Mouse (Mus musculus) layer of hippocampus, adult 18-20 months (tissue): ENCODE results near the gene Ccdc190. TPM values are rescaled to one million over a fixed set of nuclear protein-coding genes. Genes with fewer than 3 reads are reported as not detected.

Experiments
- DNase-seq, 2 experiments: peaks; one replicate each; pipeline ENCODE4 v3.0.0; 2022; ENCODE audit warnings: low spot score in 2 of 2
- total RNA-seq, 2 experiments: library from RNA; stranded (reverse); gene quantifications; 2 replicates each; pipeline ENCODE4 v1.2.3; 2021

Ccdc190 gene
- total RNA-seq, 2 experiments from 2014 or later = 23.4 to 29.0 TPM

DNA sequence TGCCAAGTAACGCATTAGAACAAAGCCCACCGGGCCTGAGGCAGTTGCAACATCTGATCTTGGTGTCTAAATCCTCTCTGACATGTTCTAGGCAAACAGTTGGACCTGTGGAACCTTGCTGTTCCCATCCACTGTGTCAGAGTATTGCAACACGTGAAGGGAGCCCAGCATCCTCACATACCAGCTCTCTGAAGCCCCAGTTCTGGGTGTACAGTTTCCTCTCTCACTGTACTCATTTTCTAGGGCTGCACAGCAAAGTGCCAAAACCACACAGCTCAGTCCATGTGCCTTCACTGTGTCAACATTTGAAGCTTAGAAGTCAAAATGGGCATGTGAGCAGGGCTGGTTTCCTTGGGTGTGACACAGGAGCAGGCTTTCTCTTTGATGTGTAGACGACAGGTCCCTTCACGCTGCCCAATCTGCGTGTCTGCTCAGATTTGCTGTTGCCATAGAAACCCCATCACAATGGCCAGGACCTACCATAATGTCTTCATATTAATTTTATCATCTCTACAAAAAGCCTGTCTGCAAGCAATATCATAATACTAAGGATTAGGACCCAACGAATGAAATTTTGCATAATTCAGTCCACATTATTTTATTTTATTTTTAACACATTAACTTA lies 3.8 kb downstream of the Ccdc190 start:
- no peak for DNase-seq

DNA sequence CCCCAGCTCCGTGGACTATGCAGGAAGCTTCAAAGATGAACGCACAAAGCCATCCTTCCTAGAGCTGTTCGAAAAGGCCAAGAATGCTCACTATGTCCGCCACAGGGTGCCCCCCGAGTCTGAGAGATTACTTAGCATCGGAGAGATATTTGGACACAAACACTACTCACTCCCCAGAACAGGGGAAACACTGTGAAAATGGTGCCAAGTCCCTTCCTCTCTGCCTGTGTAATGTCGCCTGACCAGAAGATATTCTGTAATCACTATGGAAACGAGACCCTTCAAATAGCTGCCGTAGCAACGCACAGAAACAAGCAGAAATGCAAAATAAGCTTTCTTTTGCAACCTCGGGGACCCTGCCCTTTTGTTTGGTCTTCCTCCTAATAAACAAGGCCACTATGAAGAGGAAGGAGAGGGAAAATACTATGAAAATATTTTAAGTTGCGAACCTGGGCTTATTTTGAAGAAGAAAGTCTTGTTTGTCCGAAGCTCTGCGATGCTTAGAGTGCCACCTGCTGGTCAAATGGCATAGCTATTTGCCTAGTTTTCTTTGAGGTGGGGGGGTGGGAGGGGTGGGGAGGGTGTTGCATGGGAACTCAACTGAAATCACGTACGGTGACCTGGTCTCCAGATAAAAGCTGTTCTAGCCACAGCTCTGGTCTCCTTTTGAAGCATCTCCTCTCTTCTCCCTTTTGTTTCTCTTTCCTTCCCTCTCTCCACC lies 5.7 kb downstream of the Ccdc190 start:
- peak; percentile 43 to 77 for DNase-seq

DNA sequence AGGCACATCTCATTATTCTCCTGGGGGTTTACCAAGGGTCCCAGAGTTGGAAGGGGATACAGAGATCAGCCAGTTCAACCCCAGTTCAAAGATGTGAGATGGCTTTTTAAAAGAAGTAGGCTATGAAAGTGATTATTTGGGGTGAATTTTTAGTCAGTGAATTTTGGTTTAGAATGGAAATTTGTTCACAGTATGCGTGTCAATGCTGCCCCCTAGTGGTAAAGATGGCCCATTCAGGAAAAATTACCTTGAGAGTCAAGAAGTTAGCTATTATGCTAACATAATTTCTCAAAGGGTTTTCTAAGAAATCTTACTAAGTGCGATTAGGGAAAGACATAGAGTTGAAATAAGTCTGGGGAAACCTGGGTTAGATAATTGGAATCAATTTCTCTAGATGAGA lies 10.9 kb downstream of the Ccdc190 start:
- peak in 1 of 2 experiments; percentile 78 for DNase-seq

DNA sequence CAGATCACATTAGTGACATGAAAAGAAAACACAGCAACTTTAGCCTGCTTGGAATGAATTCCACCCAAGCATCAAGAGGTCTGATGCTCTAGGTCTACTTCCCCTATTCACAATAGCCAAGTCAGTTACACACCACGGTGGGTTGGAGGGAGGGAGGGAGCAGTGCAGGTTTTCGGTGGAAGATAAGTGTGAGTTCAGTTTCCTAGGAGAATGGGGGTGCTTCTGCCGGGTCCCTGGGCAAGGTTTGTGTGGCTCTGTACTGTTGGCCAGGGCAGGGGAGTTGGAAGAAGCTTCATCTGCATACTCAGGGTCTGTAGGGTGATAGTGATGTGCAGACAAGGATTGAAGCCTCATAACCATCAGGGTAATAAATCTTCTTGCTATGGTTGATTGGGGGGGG lies 17.6 kb downstream of the Ccdc190 start:
- DNase-seq = no peak

DNA sequence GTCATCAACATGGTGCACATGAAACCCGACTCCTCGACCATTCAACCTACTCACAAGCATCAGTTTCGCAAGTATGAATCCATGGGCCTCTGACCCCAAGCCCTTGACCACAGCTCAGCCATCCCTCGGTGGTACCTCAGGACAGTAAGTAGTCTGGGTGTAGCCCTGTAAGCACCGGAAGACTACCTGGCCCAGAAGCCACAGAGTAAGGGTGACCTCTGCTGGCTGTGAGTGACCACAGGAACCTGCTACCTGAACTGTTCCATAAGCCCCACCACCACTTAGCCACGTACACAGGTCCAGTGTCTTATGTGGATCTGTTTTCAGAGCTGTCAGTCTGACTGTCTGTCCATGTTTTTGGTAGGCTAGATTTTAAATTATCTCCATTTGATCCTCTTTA lies 19.2 kb downstream of the Ccdc190 start:
- DNase-seq = no peak

DNA sequence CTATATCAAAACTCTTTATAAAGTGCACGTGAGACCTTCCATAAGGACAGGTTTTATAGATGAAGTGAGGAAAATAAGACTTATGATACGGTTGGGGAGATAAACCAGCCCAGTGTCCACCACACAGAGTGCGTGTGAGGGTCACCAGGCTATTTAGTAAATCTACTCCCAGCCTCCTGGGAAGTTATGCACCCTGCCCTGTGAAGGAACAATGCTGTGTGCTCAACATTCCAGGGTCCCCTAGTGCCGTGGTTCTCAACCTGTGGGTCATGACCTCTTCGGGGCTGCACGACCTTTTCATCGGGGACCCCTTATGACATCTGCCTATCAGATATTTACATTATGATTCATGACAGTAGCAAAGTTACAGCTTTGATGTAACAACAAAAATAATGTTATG lies 19.8 kb downstream of the Ccdc190 start:
- no peak for DNase-seq

DNA sequence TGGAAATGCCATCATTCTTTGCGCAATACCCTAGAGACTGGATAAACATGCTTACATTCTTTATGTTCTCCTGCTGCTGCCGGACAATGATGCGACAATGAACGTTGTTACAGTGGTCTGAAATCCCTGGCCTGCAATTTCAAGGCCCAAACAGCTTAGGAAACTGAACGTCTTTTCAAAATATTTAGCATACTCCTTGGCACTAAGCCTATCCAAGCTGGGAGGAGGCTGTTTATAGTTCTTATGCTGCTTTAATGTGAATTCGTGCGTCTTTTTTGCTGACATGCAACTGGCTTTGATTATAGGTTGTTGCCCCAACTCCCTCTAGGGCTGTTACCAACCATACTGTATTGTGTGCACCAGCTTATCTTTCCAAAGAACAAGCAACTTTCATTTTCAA lies 20.4 kb downstream of the Ccdc190 start:
- no peak for DNase-seq

DNA sequence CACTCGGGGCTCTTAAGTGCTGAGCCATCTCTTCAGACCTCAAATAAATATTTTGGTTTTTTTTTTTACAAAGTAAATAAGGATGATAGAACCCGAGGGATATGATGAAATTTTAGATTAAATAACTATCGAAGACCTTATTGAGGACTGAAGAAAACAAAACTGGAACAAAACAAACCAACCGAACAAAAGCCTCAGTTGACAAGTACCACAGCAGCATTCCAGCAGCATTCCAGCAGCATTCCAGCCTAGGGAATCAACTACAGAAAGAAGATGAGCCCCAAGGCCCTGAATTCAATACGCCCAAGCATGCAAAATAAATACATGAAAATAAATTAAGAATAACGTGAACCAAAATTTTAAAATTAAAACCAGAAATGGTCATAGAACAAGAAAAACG lies 21.5 kb downstream of the Ccdc190 start:
- DNase-seq = no peak

DNA sequence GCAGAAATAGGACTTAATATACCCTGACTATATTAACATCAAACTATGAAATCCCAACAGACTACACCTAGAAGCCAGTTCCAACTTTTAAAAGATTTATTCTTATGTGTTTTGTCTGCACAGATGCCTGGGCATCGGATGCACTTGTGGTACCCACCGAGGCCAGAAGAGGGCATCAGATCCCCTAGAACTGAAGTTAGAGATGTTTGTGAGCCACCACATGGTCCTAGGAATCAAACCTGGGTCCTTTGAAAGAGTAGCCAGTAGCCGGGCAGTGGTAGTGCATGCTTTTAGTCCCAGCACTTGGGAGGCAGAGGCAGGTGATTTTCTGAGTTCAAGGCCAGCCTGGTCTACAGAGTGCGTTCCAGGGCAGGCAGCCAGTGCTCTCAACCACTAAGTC lies 22.2 kb downstream of the Ccdc190 start:
- no peak for DNase-seq

DNA sequence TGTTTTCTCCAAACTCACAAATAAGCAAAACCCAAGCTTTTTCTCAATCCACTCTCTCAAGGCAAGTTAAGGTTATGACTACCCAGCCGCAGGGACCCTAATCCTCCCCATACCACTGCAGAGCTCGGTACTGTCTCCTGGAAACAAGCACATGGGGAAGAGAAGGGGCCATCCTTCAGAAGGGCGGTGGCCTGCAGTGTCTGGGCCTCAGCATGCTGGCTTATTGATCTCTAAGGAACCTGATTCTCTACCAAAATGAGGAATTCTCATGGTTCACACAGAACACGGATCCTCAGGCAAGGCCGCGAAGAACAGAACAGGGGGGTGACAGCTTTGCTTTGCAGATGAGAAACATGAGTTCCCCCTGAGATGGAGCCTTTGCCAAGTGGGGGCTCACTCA lies 23.1 kb downstream of the Ccdc190 start:
- no peak for DNase-seq

DNA sequence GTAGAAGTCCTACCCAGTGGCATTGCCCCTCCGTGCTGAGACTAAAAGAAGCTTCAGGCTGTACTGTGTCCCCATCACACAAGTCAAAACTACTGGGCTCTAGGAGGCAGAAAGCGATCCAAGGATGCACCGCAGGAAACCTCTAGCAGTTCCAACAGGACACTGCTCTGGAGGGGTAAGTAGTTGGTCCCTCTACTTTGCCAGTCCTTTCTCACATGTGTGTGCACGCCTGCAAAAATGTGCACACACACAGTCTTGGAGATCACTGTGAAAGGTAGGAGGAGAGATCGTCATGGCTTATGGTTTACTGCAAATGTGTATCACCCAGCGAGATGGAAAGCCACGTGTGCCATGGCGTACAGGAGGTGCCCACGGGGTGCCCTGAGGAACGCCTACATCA lies 24.2 kb downstream of the Ccdc190 start:
- DNase-seq = no peak

DNA sequence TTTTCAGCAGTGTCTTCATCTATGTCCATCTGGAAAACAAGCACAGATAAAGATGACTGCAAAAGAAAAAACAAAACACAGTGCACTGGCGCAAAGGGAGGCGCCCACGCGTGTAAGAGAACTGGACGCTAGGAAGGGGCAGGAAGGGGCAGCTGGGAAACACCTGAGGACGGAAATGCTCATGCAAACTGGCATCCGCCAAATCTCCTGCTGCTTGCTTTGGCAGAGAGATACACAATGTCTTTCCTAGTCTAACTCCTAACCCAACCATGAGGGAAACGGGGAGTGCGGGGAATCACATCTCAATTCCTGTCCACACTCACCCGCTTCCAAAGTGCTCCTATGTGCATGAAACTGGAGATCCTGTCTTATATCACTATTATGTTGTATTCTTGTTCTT lies 24.7 kb downstream of the Ccdc190 start:
- no peak for DNase-seq

DNA sequence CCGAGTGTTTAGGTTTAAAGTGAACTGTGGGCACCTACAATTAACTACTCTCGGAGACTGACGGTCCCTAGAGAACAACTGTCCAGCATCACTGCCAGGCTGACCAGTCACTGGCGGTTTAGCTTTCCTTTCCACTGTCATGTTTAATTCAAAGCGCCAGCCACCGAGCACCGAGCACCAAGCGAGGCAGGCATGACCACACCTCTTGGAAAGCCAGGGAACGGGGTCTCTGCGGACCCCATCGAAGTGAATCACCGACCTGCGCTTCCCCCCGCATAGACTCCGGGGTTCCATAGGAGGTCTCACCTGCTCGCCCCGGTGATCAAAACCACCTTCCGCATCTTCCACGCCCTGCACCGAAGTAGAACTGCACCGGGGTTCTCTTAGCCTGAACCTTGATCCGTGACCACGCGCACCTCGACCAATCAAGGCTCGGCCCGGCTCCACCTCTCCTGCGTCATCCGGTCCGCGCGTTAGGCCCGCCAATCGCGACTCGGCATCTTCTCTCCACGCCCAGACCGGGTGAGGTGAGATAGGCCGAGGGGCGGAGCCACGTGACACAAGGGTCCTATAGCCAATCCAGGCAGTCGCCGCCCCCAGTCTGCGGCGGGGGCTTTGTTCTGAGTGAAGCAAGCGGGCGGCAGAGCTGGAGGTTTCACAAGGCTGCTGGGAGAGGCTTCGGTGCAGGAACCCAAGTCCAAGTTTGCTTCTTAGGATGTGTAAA lies 40.5 kb downstream of the Ccdc190 start, which contains the start of gene Hsd17b7:
Gene Hsd17b7, minus strand, starts transcription at position 450 of the 724 bp plus-strand sequence.
- DNase-seq = peak; percentile 98 to 99

DNA sequence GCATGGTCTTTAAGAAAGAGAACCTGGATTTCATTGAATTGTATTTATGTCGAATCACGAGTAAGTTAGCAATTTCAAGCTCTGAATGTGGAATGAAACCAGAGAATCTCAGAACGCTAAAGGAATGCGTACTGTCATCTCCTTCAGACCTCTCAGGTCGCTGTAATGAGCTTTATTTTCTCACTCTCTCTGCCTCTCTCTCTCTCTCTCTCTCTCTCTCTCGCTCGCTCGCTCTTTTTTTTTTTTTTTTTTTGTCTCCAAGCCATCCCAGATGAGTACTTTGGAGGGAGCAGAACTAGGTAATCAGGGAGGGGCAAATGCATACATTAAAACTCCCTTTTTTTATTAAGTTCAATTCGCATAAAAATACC lies 41.1 kb downstream of the Ccdc190 start:
- DNase-seq = no peak

DNA sequence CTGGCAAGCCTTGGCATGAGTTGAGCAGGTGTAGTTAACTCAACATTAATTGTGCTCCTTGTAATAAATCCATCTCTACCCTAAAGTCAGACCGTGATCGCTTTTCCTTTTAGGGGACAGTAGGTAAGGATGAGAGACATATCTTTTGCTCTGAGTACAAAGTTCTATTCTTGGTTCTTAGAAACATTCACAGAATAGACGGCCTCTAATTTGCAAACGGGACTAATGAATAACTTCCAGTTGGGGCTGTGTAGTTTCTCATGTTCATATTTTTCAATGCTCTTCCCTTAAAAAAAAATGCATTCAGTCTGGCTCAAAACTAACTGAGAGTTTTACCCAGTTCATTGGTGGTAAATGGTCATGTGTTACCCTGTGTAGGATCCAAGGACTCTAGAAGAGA lies 42.5 kb downstream of the Ccdc190 start:
- no peak for DNase-seq

DNA sequence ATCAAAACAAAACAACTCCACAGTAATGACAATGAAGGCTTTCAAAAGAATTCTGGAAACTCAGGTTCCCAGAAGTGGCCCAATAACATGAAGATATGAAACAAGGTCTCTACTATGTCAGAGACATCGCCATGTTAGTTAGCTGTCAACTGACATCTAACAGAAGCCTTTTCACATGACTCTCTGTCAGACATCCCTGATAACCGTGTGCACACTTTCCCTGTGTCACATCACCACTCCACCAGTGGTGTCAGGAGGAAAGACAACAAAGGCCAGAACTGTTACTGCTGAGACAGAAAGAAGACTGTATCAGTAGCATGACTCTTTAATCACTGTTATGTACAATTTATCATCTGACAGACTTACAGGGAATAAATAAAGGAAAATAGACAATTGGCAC lies 43.5 kb downstream of the Ccdc190 start:
- DNase-seq = no peak

DNA sequence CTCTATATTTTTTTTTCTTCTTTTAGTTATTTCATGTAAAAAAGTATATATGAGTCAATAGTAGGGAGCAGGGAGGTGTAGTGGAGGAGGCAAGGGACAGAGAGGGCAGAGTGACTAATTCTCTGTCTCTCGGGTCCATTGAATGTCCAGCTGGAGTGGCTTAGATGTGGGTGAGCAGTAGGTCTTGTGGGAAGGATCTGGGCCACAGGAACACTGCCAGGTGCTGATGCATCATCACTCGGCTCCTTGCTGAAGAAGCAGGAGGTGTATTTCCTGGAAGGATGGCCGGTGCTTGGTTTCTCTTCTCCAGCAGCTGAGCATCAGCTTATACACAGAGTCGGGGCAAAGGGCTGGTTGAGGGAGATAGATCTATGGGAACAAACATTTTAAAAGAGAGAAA lies 49.2 kb downstream of the Ccdc190 start:
- DNase-seq = no peak

Other genes starting within 250 kb of the Ccdc190 start
- 100 to 1,000 TPM; 125 TPM for gene Rgs4, start 181.0 kb upstream of the Ccdc190 start, total RNA-seq
- gene Hsd17b7, start 40.6 kb downstream of the Ccdc190 start, total RNA-seq = 10 to 100 TPM; 15.7 to 17.3 TPM
- gene Ddr2, start 182.1 kb downstream of the Ccdc190 start, total RNA-seq = 1 to 10 TPM; 3.5 to 3.7 TPM
- gene Uap1, start 246.3 kb downstream of the Ccdc190 start, total RNA-seq = 10 to 100 TPM; 52.2 to 55.7 TPM